Mouse (Mus musculus) lung, embryonic 16.5 days (tissue): ENCODE measurements around the gene Nubp2. TPM values are rescaled to one million over a fixed set of nuclear protein-coding genes. Genes with fewer than 3 reads are reported as not detected.

Source experiments
- ATAC-seq: fragments of 200-750 bp; cut with Nextera tagmentation; 2 replicates; pipeline ENCODE4 v1.8.0; 2017; ENCODE audit warnings: low read depth, mild to moderate bottlenecking, moderate library complexity
- H3K27ac ChIP-seq: fragments of 300-500 bp; sonication (generic); 2 replicates; pipeline ENCODE4 v1.5.1; 2014; ENCODE audit warnings: mild to moderate bottlenecking, control low read depth, low read length
- H3K27me3 ChIP-seq: fragments of 300-500 bp; sonication (generic); 2 replicates; pipeline ENCODE4 v1.6.1; 2014; ENCODE audit warnings: low read depth, low read length, mixed read lengths; ENCODE audit not compliant: control insufficient read depth, insufficient read depth
- H3K36me3 ChIP-seq: fragments of 300-500 bp; sonication (generic); 2 replicates; pipeline ENCODE4 v1.6.1; 2014; ENCODE audit warnings: low read length; ENCODE audit not compliant: control insufficient read depth, insufficient read depth
- H3K4me1 ChIP-seq: fragments of 300-500 bp; sonication (generic); replicated peaks from 2 replicates; pipeline ENCODE4 v1.6.1; 2014; ENCODE audit warnings: low read length, mixed read lengths; ENCODE audit not compliant: control insufficient read depth, insufficient read depth
- H3K4me2 ChIP-seq: fragments of 300-500 bp; sonication (generic); 2 replicates; pipeline ENCODE4 v1.6.1; 2014; ENCODE audit warnings: low read depth, low read length, control low read depth
- H3K4me3 ChIP-seq: fragments of 300-500 bp; sonication (generic); 2 replicates; pipeline ENCODE4 v1.5.1; 2014; ENCODE audit warnings: mild to moderate bottlenecking, low read length, control low read depth
- H3K9ac ChIP-seq: fragments of 300-500 bp; sonication (generic); 2 replicates; pipeline ENCODE4 v1.6.1; 2014; ENCODE audit warnings: low read length, control low read depth
- H3K9me3 ChIP-seq: fragments of 300-500 bp; sonication (generic); 2 replicates; pipeline ENCODE4 v1.6.1; 2016; ENCODE audit warnings: low read length; ENCODE audit not compliant: control insufficient read depth
- WGBS: fragments of 180-500 bp; shearing (Covaris S2); extraction: QIAGEN DNeasy Blood & Tissue Kit; methylation state at CpG from one replicate; pipeline ENCODE4 v1.1.7; 2014; 5-methylcytosine and 5-hydroxymethylcytosine counted together
- polyA plus RNA-seq: library from polyadenylated mRNA; unstranded; fragments of >200 nt; fragmentation: Nextera tagmentation; extraction: Ambion mirVana; gene quantifications from 2 replicates; pipeline ENCODE4 v1.2.1, GENCODE M21; 2015

Gene Nubp2
- 48.5 and 55.0 TPM in 2 replicates for polyA plus RNA-seq

- Histone ChIP-seq H3K36me3 (peaks cover 16% of the 10 kb centered on the region), H3K4me3 (peak within 1 kb of the TSS; percentile 90), H3K9me3 (no peaks in the 10 kb centered on the region), H3K9ac (peak within 1 kb of the TSS; percentile 87), H3K4me2 (peak within 1 kb of the TSS; percentile 90), H3K27me3 (no peaks in the 10 kb centered on the region), H3K4me1 (peaks cover 17% of the 10 kb centered on the region), H3K27ac (peak within 1 kb of the TSS; percentile 43; the same call in 1 of the 2 replicates)
- peak; percentile 97 for ATAC-seq
- whole genome bisulfite sequencing = under 1% methylated on average over 66 of the region's 69 CpGs
These were observed at the start of gene Nubp2, which contains the start of gene Spsb3 for GRCm38 (mm10) chr17:24886134-24886931. TSS of gene Nubp2 (minus strand) at chr17:24886349. TSS of gene Spsb3 (plus strand) at chr17:24886643.

- peaks cover 2% of the 10 kb centered on the region; the same call in 1 of the 2 replicates for H3K36me3 ChIP-seq
- no peak for ATAC-seq
- H3K4me2 ChIP-seq = peak overlapping the region; percentile 86
- peak overlapping the region; percentile 93 for H3K9ac ChIP-seq
- peaks cover 16% of the 10 kb centered on the region for H3K4me1 ChIP-seq
- no peaks in the 10 kb centered on the region for H3K9me3 ChIP-seq
- peak overlapping the region; percentile 99 for H3K4me3 ChIP-seq
- H3K27me3 ChIP-seq = no peaks in the 10 kb centered on the region
- no peak overlapping the region for H3K27ac ChIP-seq
These were observed 49.5 kb upstream of the Nubp2 start for GRCm38 (mm10) chr17:24935666-24936065.

- Histone ChIP-seq H3K27me3 (no peaks in the 10 kb centered on the region), H3K4me2 (peak overlapping the region; percentile 86), H3K4me1 (peaks cover 16% of the 10 kb centered on the region), H3K9ac (peak overlapping the region; percentile 93), H3K4me3 (peak overlapping the region; percentile 99), H3K27ac (no peak overlapping the region), H3K9me3 (no peaks in the 10 kb centered on the region), H3K36me3 (peaks cover 2% of the 10 kb centered on the region; the same call in 1 of the 2 replicates)
- no peak for ATAC-seq
- WGBS = 57% methylated on average over 4 of the region's 4 CpGs
These were observed 48.8 kb upstream of the Nubp2 start for GRCm38 (mm10) chr17:24934926-24935325.

GRCm38 (mm10) chr17:24933163-24933562 lies 47.0 kb upstream of the Nubp2 start:
- peaks cover 2% of the 10 kb centered on the region; the same call in 1 of the 2 replicates for H3K36me3 ChIP-seq
- no peak for ATAC-seq
- no peak overlapping the region for H3K4me2 ChIP-seq
- H3K27me3 ChIP-seq = no peaks in the 10 kb centered on the region
- 69% methylated on average over 4 of the region's 4 CpGs for WGBS
- H3K4me3 ChIP-seq = no peak overlapping the region
- no peaks in the 10 kb centered on the region for H3K9me3 ChIP-seq
- H3K4me1 ChIP-seq = peaks cover 16% of the 10 kb centered on the region
- no peak overlapping the region for H3K9ac ChIP-seq
- H3K27ac ChIP-seq = no peak overlapping the region

- ATAC-seq = no peak
- Histone ChIP-seq H3K36me3 (peaks cover 3% of the 10 kb centered on the region), H3K9me3 (no peaks in the 10 kb centered on the region), H3K27me3 (no peaks in the 10 kb centered on the region), H3K4me3 (no peak overlapping the region), H3K9ac (no peak overlapping the region), H3K4me2 (no peak overlapping the region), H3K27ac (no peak overlapping the region), H3K4me1 (peaks cover 16% of the 10 kb centered on the region)
- 85% methylated on average over 4 of the region's 4 CpGs for WGBS
These were observed 46.3 kb upstream of the Nubp2 start for GRCm38 (mm10) chr17:24932431-24932830.

GRCm38 (mm10) chr17:24929506-24929905 lies 43.4 kb upstream of the Nubp2 start:
- Histone ChIP-seq H3K27ac (no peak overlapping the region), H3K36me3 (peaks cover 9% of the 10 kb centered on the region), H3K4me3 (no peak overlapping the region), H3K9me3 (no peaks in the 10 kb centered on the region), H3K27me3 (no peaks in the 10 kb centered on the region), H3K9ac (no peak overlapping the region), H3K4me1 (peaks cover 2% of the 10 kb centered on the region), H3K4me2 (no peak overlapping the region)
- WGBS = 80% methylated on average over 1 of the region's 1 CpGs
- ATAC-seq = no peak

- ATAC-seq = no peak
- 90% methylated on average over 1 of the region's 1 CpGs for WGBS
- H3K4me1 ChIP-seq = no peaks in the 10 kb centered on the region
These were observed 37.1 kb upstream of the Nubp2 start for GRCm38 (mm10) chr17:24923246-24923645.

GRCm38 (mm10) chr17:24913984-24914383 lies 27.8 kb upstream of the Nubp2 start:
- Histone ChIP-seq H3K9me3 (no peaks in the 10 kb centered on the region), H3K27ac (no peak overlapping the region), H3K9ac (no peak overlapping the region), H3K27me3 (no peaks in the 10 kb centered on the region), H3K4me1 (no peaks in the 10 kb centered on the region), H3K4me2 (no peak overlapping the region), H3K36me3 (peaks cover 58% of the 10 kb centered on the region), H3K4me3 (no peak overlapping the region)
- ATAC-seq = no peak

More at GRCm38 (mm10) chr17:24923246-24923645, 37.1 kb upstream of the Nubp2 start:
- no peaks in the 10 kb centered on the region for H3K27me3 ChIP-seq
- peaks cover 48% of the 10 kb centered on the region for H3K36me3 ChIP-seq
- no peak overlapping the region for H3K9ac ChIP-seq
- no peak overlapping the region for H3K4me2 ChIP-seq
- no peaks in the 10 kb centered on the region for H3K9me3 ChIP-seq
- no peak overlapping the region for H3K4me3 ChIP-seq
- no peak overlapping the region for H3K27ac ChIP-seq

GRCm38 (mm10) chr17:24907591-24907990 lies 21.4 kb upstream of the Nubp2 start:
- Histone ChIP-seq H3K9me3 (no peaks in the 10 kb centered on the region), H3K27me3 (no peaks in the 10 kb centered on the region), H3K4me1 (no peaks in the 10 kb centered on the region), H3K9ac (no peak overlapping the region), H3K36me3 (peaks cover 39% of the 10 kb centered on the region), H3K4me3 (no peak overlapping the region), H3K4me2 (no peak overlapping the region), H3K27ac (no peak overlapping the region)
- no peak for ATAC-seq
- 94% methylated on average over 2 of the region's 2 CpGs for WGBS
